ENCODE assay signal across 14 mouse cellular contexts in the genomic region with DNA sequence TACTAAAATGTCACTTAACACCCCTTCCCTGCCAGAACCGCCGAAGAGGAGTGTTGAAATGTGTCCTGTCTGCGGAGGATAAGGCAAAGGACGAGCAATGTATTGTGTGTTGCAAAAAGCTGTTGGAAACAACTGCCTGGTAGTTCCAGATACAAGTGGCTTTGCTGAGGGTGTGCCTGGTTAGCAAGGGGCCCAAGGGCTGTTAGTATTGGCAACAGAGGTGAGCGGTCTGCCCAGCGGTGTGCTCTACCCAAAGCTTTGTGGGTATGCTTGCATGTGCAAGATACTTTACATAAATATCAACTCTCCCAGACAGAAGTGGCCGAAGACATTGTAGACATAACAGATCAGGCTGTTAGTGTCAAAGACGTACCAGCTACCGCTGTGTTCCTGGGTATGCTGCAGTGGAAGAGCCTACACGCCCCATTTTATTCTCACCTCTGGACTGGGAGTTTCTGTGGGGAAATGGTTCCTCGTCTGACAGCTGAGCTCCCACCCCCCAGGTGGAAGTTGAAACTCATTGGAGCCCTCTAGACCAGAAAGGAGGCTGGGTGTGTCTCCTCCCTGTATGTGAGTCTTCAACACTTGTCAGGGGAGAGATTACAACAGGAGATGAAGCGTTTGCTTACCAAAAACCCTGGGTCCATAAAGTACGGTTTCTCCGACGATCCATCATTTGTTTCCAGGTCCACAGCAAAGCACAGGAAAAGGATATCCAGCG. TPM values are rescaled to one million over a fixed set of nuclear protein-coding genes. Genes with fewer than 3 reads are reported as not detected.
DNase-seq lines count a peak whose midpoint lies in the region; ATAC-seq and TF ChIP-seq lines count a peak whose summit lies in the region.
"Had no signal": no experiment of that assay in that cellular context is flagged by ENCODE, and none has a peak within 500 bp of the region (broad histone marks: within the 10 kb centered on the region; RNA-seq: fewer than 3 reads in every experiment).

No protein-coding gene starts in this region.

- H3K9me3 ChIP-seq in forebrain, embryonic 12.5 days, result no peaks in the 10 kb centered on the region
- H3K9me3 ChIP-seq in forebrain, embryonic 11.5 days (ENCODE audit: control insufficient read depth, low read length), result no peaks in the 10 kb centered on the region
- no peaks in the 10 kb centered on the region for H3K9me3 ChIP-seq in G1E (replicated peaks)
- H3K9me3 ChIP-seq in intestine, embryonic 15.5 days, result no peaks in the 10 kb centered on the region
- H3K9me3 ChIP-seq in liver, postnatal 0 days (ENCODE audit: low read length), result no peaks in the 10 kb centered on the region
- H3K9me3 ChIP-seq: forebrain, embryonic 10.5 days; heart, embryonic 10.5 days; midbrain, embryonic 12.5 days; neural tube, embryonic 12.5 days had no signal

- no peak overlapping the region for H3K4me3 ChIP-seq in forebrain, embryonic 12.5 days (replicated peaks)
- no peak overlapping the region for H3K4me3 ChIP-seq in forebrain, embryonic 11.5 days (ENCODE audit: low read depth, low read length)
- no peak overlapping the region for H3K4me3 ChIP-seq in G1E (ENCODE audit: low read depth, low read length)
- no peak overlapping the region for H3K4me3 ChIP-seq in intestine, embryonic 15.5 days (replicated peaks)
- H3K4me3 ChIP-seq in liver, postnatal 0 days (ENCODE audit: low read depth, low read length), result no peak overlapping the region
- H3K4me3 ChIP-seq: forebrain, embryonic 10.5 days; heart, embryonic 10.5 days; midbrain, embryonic 12.5 days; neural tube, embryonic 12.5 days had no signal

- no peaks in the 10 kb centered on the region for H3K27me3 ChIP-seq in forebrain, embryonic 12.5 days
- no peaks in the 10 kb centered on the region for H3K27me3 ChIP-seq in forebrain, embryonic 11.5 days (ENCODE audit: control insufficient read depth, insufficient read depth, low read length)
- H3K27me3 ChIP-seq in G1E (ENCODE audit: insufficient read depth, low read length), result no peaks in the 10 kb centered on the region
- no peaks in the 10 kb centered on the region for H3K27me3 ChIP-seq in intestine, embryonic 15.5 days (replicated peaks)
- no peaks in the 10 kb centered on the region for H3K27me3 ChIP-seq in liver, postnatal 0 days (ENCODE audit: insufficient read depth, low read length)
- H3K27me3 ChIP-seq: midbrain, embryonic 12.5 days; neural tube, embryonic 12.5 days had no signal

- no peak for TF ChIP-seq CTCF in G1E (IDR thresholded peaks at IDR 0.05; ENCODE audit: low read depth, low read length)
- TF ChIP-seq CTCF in liver, postnatal 0 days (IDR thresholded peaks at IDR 0.05; ENCODE audit: low read depth), result no peak

- H3K4me2 ChIP-seq in forebrain, embryonic 12.5 days, result no peak overlapping the region
- H3K4me2 ChIP-seq in forebrain, embryonic 11.5 days (ENCODE audit: low read depth, low read length, severe bottlenecking), result no peak overlapping the region
- no peak overlapping the region for H3K4me2 ChIP-seq in intestine, embryonic 15.5 days (replicated peaks)
- peak overlapping the region; percentile 35; the same call in 1 of the 2 replicates for H3K4me2 ChIP-seq in liver, postnatal 0 days (ENCODE audit: low read depth, low read length)
- H3K4me2 ChIP-seq: midbrain, embryonic 12.5 days; neural tube, embryonic 12.5 days had no signal

- 88% methylated on average over 16 of the region's 16 CpGs for WGBS in forebrain, embryonic 12.5 days
- 87% methylated on average over 16 of the region's 16 CpGs for WGBS in forebrain, embryonic 11.5 days
- WGBS in intestine, embryonic 15.5 days, result 72% methylated on average over 16 of the region's 16 CpGs
- WGBS in liver, postnatal 0 days (ENCODE audit: insufficient replicate concordance), result 51% methylated on average over 16 of the region's 16 CpGs

- peaks cover 54% of the 10 kb centered on the region for H3K36me3 ChIP-seq in forebrain, embryonic 12.5 days (replicated peaks)
- peaks cover 17% of the 10 kb centered on the region for H3K36me3 ChIP-seq in forebrain, embryonic 11.5 days (ENCODE audit: control insufficient read depth, insufficient read depth, low read length)
- H3K36me3 ChIP-seq in G1E (replicated peaks), result no peaks in the 10 kb centered on the region
- H3K36me3 ChIP-seq in intestine, embryonic 15.5 days, result peaks cover 13% of the 10 kb centered on the region
- H3K36me3 ChIP-seq in liver, postnatal 0 days (replicated peaks; ENCODE audit: insufficient read depth, low read length), result peaks cover 21% of the 10 kb centered on the region

- peak; percentile 92 for TF ChIP-seq EP300 in liver, postnatal 0 days (IDR thresholded peaks at IDR 0.05; ENCODE audit: low read depth)

- no peak for DNase-seq in forebrain, embryonic 11.5 days (ENCODE audit: low spot score)
- DNase-seq in G1E (ENCODE audit: low spot score), result no peak
- peak; percentile 27 for DNase-seq in liver, postnatal 0 days
- no peak for DNase-seq in cerebellum, adult 18-20 months
- DNase-seq in adrenal gland, adult 18-20 months (ENCODE audit: low spot score in 2 of 2), result no peak
- DNase-seq: kidney, adult 18-20 months; left cerebral cortex, postnatal 4 days had no signal

- 0 out of 2 replicates have a peak overlapping the region, but pooled peaks have one; percentile 5 for H3K27ac ChIP-seq in forebrain, embryonic 12.5 days
- no peak overlapping the region for H3K27ac ChIP-seq in forebrain, embryonic 11.5 days (ENCODE audit: low read depth, low read length)
- no peak overlapping the region for H3K27ac ChIP-seq in intestine, embryonic 15.5 days
- peak overlapping the region; percentile 46 for H3K27ac ChIP-seq in liver, postnatal 0 days (ENCODE audit: low read depth)
- H3K27ac ChIP-seq: forebrain, embryonic 10.5 days; heart, embryonic 10.5 days; neural tube, embryonic 12.5 days had no signal

- H3K9ac ChIP-seq in forebrain, embryonic 12.5 days, result no peak overlapping the region
- H3K9ac ChIP-seq in forebrain, embryonic 11.5 days (ENCODE audit: low read length), result no peak overlapping the region
- H3K9ac ChIP-seq in intestine, embryonic 15.5 days, result no peak overlapping the region
- H3K9ac ChIP-seq in liver, postnatal 0 days (replicated peaks), result no peak overlapping the region
- H3K9ac ChIP-seq: midbrain, embryonic 12.5 days; neural tube, embryonic 12.5 days had no signal

- peaks cover 21% of the 10 kb centered on the region for H3K4me1 ChIP-seq in forebrain, embryonic 12.5 days
- no peaks in the 10 kb centered on the region for H3K4me1 ChIP-seq in forebrain, embryonic 11.5 days (replicated peaks; ENCODE audit: control insufficient read depth, insufficient read depth, low read length)
- H3K4me1 ChIP-seq in G1E (ENCODE audit: insufficient read depth, low read depth, low read length), result peaks cover 7% of the 10 kb centered on the region
- no peaks in the 10 kb centered on the region for H3K4me1 ChIP-seq in intestine, embryonic 15.5 days (replicated peaks)
- H3K4me1 ChIP-seq in liver, postnatal 0 days (ENCODE audit: insufficient read depth), result peaks cover 5% of the 10 kb centered on the region; the same call in 1 of the 2 replicates

- ATAC-seq in forebrain, embryonic 12.5 days (ENCODE audit: low FRiP score), result no peak
- ATAC-seq in forebrain, embryonic 11.5 days (replicated peaks; ENCODE audit: low FRiP score), result no peak
- ATAC-seq in G1E (ENCODE audit: extremely low read depth, insufficient number of reproducible peaks, low FRiP score, poor library complexity, severe bottlenecking), result peak; percentile 50; the same call in 1 of the 2 replicates
- ATAC-seq in intestine, embryonic 15.5 days, result peak; percentile 45; the same call in 1 of the 2 replicates
- ATAC-seq in liver, postnatal 0 days, result peak; percentile 91
- ATAC-seq in cerebellum, adult (ENCODE audit: insufficient number of reproducible peaks, low FRiP score, low TSS enrichment), result no peak

RNA-seq across cellular contexts. Expression of a gene that starts 34.3 kb away (rescaled TPM):
- polyA plus RNA-seq in forebrain, embryonic 12.5 days (2016; fragmentation: Nextera tagmentation; extraction: Ambion mirVana), result 831 and 838 TPM in 2 replicates
- polyA plus RNA-seq in forebrain, embryonic 11.5 days (2014; fragmentation: Nextera tagmentation; extraction: Ambion mirVana), result 954 and 974 TPM in 2 replicates
- not detected in 2 replicates for total RNA-seq in G1E (2014; fragmentation: Nextera tagmentation)
- total RNA-seq in G1E (2017), result 0.33 TPM in 1 of 2 replicates, not detected in the other
- not detected in 2 replicates for polyA plus RNA-seq in G1E (2012)
- 414 and 470 TPM in 2 replicates for polyA plus RNA-seq in intestine, embryonic 15.5 days (2015; fragmentation: Nextera tagmentation; extraction: Ambion mirVana)
- 128 and 143 TPM in 2 replicates for polyA plus RNA-seq in liver, postnatal 0 days (2015; fragmentation: Nextera tagmentation; extraction: Ambion mirVana)
- total RNA-seq in adrenal gland, adult 18-20 months (2021), result 100 to 1,000 TPM; 349 to 353 TPM

Comparison
In these comparisons a context has a peak if more than half of its experiments do, and no peak if none do; other contexts are left out.
1. H3K27ac ChIP-seq: peak in forebrain, embryonic 12.5 days (single experiment) and liver, postnatal 0 days (single experiment); none in forebrain, embryonic 11.5 days (single experiment) and intestine, embryonic 15.5 days (single experiment).
2. ATAC-seq: peak in G1E (single experiment), intestine, embryonic 15.5 days (single experiment) and liver, postnatal 0 days (single experiment); none in forebrain, embryonic 12.5 days (single experiment), forebrain, embryonic 11.5 days (single experiment) and cerebellum, adult (single experiment).
3. RNA of a gene that starts 34.3 kb away (polyA plus RNA-seq): 954 to 974 TPM in forebrain, embryonic 11.5 days, 831 to 838 TPM in forebrain, embryonic 12.5 days, 414 to 470 TPM in intestine, embryonic 15.5 days and 128 to 143 TPM in liver, postnatal 0 days; not detected in G1E; every median in the first group is over 100 times any median in the second.